Mouse (Mus musculus): ENCODE measurements around the gene Map9.
A peak's percentile ranks its signal among the peaks of the same experiment; 100 is the strongest.
"Not testable (repeated sequence)": the region's sequence is repeated elsewhere in the genome, so short reads cannot be mapped to it uniquely, and the experiment has no call there.

The Map9 gene

GRCm38 (mm10) chr3:82357797-82358524 is at the start of gene Map9:
TSS of gene Map9 (plus strand) at chr3:82358044.
- DNase-seq (ENCODE audit: low spot score in 2 of 2): peak; percentile 82 to 93

- DNase-seq (ENCODE audit: low spot score in 2 of 2): no peak
Observed at GRCm38 (mm10) chr3:82315728-82316127, 42.1 kb upstream of the Map9 start.

GRCm38 (mm10) chr3:82326736-82327135 is 31.1 kb upstream of the Map9 start:
- not testable (repeated sequence) for DNase-seq (ENCODE audit: low spot score in 2 of 2)

- no peak for DNase-seq (ENCODE audit: low spot score in 2 of 2)
Observed at GRCm38 (mm10) chr3:82332067-82332466, 25.8 kb upstream of the Map9 start.

GRCm38 (mm10) chr3:82332536-82332935 is 25.3 kb upstream of the Map9 start:
- DNase-seq (ENCODE audit: low spot score in 2 of 2): no peak

GRCm38 (mm10) chr3:82333128-82333969 is 24.5 kb upstream of the Map9 start:
- peak; percentile 24 to 65 for DNase-seq (ENCODE audit: low spot score in 2 of 2)

- DNase-seq (ENCODE audit: low spot score in 2 of 2): no peak
Observed at GRCm38 (mm10) chr3:82340111-82340510, 17.7 kb upstream of the Map9 start.

- no peak for DNase-seq (ENCODE audit: low spot score in 2 of 2)
Observed at GRCm38 (mm10) chr3:82348277-82348860, 9.5 kb upstream of the Map9 start.

GRCm38 (mm10) chr3:82350321-82350720 is 7.5 kb upstream of the Map9 start:
- DNase-seq (ENCODE audit: low spot score in 2 of 2): no peak

GRCm38 (mm10) chr3:82357340-82357739 is 504 bp upstream of the Map9 start:
- no peak for DNase-seq (ENCODE audit: low spot score in 2 of 2)

GRCm38 (mm10) chr3:82359036-82359435 is 1.2 kb downstream of the Map9 start:
- no peak for DNase-seq (ENCODE audit: low spot score in 2 of 2)

GRCm38 (mm10) chr3:82362452-82362851 is 4.6 kb downstream of the Map9 start:
- DNase-seq (ENCODE audit: low spot score in 2 of 2): peak in 1 of 2 experiments; percentile 17

GRCm38 (mm10) chr3:82364505-82364904 is 6.7 kb downstream of the Map9 start:
- no peak for DNase-seq (ENCODE audit: low spot score in 2 of 2)

- peak in 1 of 2 experiments; percentile 17 for DNase-seq (ENCODE audit: low spot score in 2 of 2)
Observed at GRCm38 (mm10) chr3:82364988-82365387, 7.1 kb downstream of the Map9 start.

- no peak for DNase-seq (ENCODE audit: low spot score in 2 of 2)
Observed at GRCm38 (mm10) chr3:82369063-82369860, 11.4 kb downstream of the Map9 start.

GRCm38 (mm10) chr3:82370439-82371011 is 12.7 kb downstream of the Map9 start:
- DNase-seq (ENCODE audit: low spot score in 2 of 2): no peak

- DNase-seq (ENCODE audit: low spot score in 2 of 2): no peak
Observed at GRCm38 (mm10) chr3:82376965-82377364, 19.1 kb downstream of the Map9 start.

GRCm38 (mm10) chr3:82382325-82382724 is 24.5 kb downstream of the Map9 start:
- DNase-seq (ENCODE audit: low spot score in 2 of 2): no peak

- no peak for DNase-seq (ENCODE audit: low spot score in 2 of 2)
Observed at GRCm38 (mm10) chr3:82385091-82385490, 27.2 kb downstream of the Map9 start.

GRCm38 (mm10) chr3:82405830-82406229 is 48.0 kb downstream of the Map9 start:
- DNase-seq (ENCODE audit: low spot score in 2 of 2): no peak

- peak; percentile 29 to 79 for DNase-seq (ENCODE audit: low spot score in 2 of 2)
Observed at GRCm38 (mm10) chr3:82406336-82406735, 48.5 kb downstream of the Map9 start.
